Mouse (Mus musculus) brown adipose tissue, adult 24 weeks (tissue): ENCODE measurements around the gene Piga. TPM values are rescaled to one million over a fixed set of nuclear protein-coding genes. Genes with fewer than 3 reads are reported as not detected.

ENCODE experiments used
- H3K27ac ChIP-seq: fragments of 200-500 bp; replicated peaks from 2 replicates; pipeline ENCODE4 v1.5.1; 2012; ENCODE audit warnings: low read depth, mild to moderate bottlenecking, low read length
- H3K4me1 ChIP-seq: fragments of 200-500 bp; 2 replicates; pipeline ENCODE4 v1.6.1; 2012; ENCODE audit warnings: low read length, mixed read lengths; ENCODE audit not compliant: control insufficient read depth, insufficient read depth, insufficient read length
- H3K4me3 ChIP-seq: fragments of 200-500 bp; 2 replicates; pipeline ENCODE4 v1.5.1; 2012; ENCODE audit warnings: low read depth, mild to moderate bottlenecking, low read length, moderate library complexity; ENCODE audit not compliant: insufficient read depth
- polyA plus RNA-seq: library from polyadenylated mRNA; stranded (reverse); fragments of >200 nt; gene quantifications from 2 replicates; pipeline ENCODE4 v1.2.4, GENCODE M21; 2012; ENCODE audit not compliant: missing spikeins, insufficient read depth, insufficient read length

Piga gene
- polyA plus RNA-seq = 1.3 and 2.4 TPM in 2 replicates

DNA sequence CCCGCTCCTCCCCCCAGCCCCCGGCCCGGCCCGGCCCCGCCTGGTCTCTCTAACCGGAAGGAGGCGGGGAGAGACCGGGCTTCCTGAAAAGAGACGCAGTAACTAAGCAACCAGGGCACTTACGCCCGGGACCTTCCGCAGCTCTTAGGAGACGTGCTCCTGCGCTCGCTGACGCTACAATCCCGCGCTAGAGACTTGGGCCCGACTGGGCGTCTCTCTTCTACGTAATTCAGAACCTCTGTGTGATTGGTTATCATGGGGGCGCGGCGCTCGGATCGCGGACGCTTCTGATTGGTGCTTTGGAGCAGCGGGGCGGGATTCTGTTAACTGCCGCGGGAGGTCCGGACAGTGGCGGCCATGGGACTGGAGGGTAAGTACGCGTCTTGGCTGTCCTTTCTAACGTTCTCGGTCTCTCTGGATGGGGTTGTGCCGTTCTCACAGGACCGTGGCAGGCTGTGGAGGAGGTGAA, at the start of gene Piga:
Gene Piga, plus strand, starts transcription at position 317 of the 469 bp plus-strand sequence.
- Histone ChIP-seq H3K4me3 (peak within 1 kb of the TSS; percentile 88), H3K27ac (0 out of 2 replicates have a peak within 1 kb of the TSS, but pooled peaks have one; percentile 42), H3K4me1 (no peaks in the 10 kb centered on the region)

DNA sequence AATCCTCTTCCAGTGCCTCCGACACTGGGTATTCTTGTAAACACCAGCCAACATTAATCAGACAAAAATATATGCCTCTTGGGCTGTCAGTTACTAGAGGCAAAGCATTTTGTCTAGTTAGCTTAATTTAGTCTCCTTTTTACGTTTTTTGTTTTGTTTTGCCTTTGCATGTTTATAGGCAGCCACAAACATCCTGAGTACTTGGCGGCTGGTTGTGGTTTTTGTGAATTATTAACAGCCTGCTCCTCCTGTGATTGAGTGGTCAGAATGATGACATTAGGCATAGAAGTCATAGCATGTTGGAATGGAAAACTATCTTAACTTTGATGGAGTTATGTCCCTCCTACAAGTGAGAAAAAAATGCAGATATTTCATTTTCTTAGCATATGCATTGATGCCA, 49.0 kb upstream of the Piga start:
- H3K4me3 ChIP-seq = no peak overlapping the region
- no peak overlapping the region for H3K27ac ChIP-seq
- H3K4me1 ChIP-seq = no peaks in the 10 kb centered on the region

DNA sequence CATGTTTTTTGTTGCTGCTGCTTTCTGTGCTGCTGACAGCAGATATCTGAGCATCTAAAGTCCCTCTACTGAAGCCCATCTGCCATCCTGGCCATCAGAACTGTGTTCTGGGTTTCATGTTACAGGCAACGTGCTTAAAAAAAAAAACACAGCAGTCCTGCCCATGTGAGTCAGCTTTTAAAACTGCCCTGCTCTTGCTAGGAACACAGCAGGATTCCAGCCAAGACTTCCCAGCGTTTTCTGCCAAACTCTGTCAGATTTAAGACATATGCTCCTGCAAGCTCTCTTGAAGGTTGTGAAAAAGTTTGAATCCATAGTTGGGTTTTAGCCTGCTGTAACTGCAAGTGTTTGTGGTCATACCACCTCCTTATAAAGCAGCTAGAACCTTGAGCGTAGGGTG, 46.5 kb upstream of the Piga start, which contains the start of gene Vegfd:
Gene Vegfd, plus strand, starts transcription at position 298 of the 400 bp plus-strand sequence.
- Histone ChIP-seq H3K4me1 (no peaks in the 10 kb centered on the region), H3K4me3 (peak within 1 kb of the TSS; percentile 24), H3K27ac (peak within 1 kb of the TSS; percentile 31; the same call in 1 of the 2 replicates)

DNA sequence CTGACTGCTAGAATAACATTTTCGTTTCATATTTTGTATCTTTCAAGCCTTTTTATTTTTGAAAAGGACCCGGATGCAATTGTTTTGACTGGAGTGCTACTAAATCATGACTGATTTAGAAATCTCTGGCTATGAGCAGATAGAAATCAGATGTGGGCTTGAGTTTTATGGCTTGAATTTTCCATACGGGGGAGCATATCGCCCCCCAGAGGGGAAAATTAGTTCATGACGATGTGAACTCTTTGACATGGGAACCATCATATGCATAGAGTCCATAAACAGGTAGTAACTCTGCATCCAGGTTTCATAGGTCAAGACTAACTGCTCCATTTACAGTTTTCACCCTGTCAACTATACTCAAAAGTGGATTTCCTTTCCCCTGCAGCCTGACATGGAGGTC, 45.0 kb upstream of the Piga start:
- H3K27ac ChIP-seq = no peak overlapping the region
- no peaks in the 10 kb centered on the region for H3K4me1 ChIP-seq
- no peak overlapping the region for H3K4me3 ChIP-seq

DNA sequence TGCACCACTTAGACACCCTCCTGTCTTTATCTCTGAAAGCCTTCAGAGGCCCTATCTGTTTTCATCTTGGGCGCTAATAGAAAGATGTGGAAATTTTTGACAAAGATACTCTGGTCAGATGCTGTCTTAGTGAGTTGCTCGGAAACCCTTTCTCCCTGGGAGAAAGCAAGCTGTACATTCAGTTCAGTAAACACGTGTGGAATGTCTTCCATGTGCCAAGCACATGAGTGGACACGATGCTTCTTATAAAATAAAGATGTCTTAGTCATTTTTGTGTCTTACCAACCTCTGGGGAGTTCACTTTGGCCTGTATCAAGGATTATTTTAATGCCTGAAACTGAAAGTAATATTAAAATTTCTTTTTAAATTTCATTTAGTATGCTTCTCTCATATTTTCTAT, 39.9 kb upstream of the Piga start:
- H3K27ac ChIP-seq = peak overlapping the region; percentile 11; the same call in 1 of the 2 replicates
- no peaks in the 10 kb centered on the region for H3K4me1 ChIP-seq
- no peak overlapping the region for H3K4me3 ChIP-seq

DNA sequence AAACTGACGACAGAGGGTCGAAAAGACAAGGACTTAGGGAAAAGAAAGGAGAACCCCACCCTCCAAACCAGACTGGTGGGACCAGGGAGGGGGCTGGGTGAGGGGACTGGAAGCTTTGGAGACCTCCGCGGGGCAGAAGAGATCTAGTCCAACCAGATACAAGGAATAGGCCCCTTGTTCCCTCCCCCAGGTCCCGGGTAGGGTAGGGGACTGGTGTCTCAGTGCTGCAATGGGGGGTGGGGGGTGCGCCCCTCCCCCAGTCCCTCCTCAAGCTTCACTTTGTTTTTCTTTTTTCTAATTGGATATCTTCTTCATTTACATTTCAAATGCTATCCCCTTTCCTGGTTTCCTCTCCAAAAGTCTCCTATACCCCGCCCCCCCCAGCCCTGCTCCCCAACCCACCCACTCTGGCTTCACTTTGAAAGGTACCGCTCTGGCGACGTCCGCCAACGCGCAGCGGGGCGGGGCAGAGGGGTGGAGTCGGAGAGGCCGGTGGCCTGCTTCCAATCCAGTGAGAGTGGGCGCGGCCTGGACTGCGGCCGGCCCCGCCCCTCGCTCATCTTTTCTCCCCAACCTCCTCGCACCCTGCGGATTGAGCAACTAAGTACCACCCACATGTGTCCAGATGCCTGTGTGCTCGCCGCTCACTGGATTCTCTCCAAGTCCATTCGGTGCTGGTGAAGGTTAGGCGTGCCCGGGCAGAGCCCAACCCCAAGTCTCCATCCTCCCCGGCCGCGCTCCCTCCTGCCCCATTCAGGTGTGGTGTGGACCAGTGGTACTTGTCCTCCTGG, 37.8 kb upstream of the Piga start:
- Histone ChIP-seq H3K4me1 (no peaks in the 10 kb centered on the region), H3K4me3 (peak overlapping the region; percentile 38), H3K27ac (no peak overlapping the region)

DNA sequence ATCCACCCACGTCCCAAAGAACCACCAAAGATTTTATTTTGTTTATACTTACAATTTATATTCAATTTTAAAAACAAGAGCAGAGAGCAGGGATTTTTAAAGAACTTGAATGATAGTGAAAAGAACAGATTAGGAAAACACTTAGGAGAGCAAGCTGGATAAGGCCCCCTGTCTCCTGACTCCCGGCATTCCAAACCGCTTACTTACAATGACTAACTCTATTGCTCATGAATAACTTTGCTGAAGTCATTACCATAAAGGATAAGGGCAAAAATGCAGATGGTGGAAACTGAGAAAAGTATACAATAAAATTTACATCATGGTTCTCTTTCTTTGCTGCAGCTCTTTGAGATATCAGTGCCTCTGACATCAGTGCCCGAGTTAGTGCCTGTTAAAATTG, 25.5 kb upstream of the Piga start:
- H3K27ac ChIP-seq = no peak overlapping the region
- H3K4me3 ChIP-seq = no peak overlapping the region

DNA sequence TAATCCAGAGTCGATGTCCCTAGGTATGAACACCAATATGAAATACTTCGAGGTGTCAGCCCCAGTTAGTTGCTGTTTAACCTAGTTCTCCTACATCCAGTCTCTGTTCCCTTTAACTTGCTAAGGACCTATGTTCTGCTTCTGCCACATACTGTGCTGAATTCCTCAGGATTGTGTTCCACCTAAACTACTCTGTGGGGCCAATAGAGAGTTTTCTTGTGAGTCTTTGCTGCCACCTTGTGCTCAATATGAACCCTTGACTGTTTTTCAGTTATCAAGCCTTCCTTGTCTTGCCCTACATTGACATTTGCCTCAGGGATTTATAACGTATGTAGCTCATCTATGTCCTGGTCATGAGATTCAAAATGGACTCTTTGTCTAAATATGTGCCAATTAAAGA, 21.1 kb upstream of the Piga start:
- Histone ChIP-seq H3K4me3 (no peak overlapping the region), H3K4me1 (no peaks in the 10 kb centered on the region), H3K27ac (no peak overlapping the region)

More for the DNA sequence above, 25.5 kb upstream of the Piga start:
- H3K4me1 ChIP-seq = no peaks in the 10 kb centered on the region

DNA sequence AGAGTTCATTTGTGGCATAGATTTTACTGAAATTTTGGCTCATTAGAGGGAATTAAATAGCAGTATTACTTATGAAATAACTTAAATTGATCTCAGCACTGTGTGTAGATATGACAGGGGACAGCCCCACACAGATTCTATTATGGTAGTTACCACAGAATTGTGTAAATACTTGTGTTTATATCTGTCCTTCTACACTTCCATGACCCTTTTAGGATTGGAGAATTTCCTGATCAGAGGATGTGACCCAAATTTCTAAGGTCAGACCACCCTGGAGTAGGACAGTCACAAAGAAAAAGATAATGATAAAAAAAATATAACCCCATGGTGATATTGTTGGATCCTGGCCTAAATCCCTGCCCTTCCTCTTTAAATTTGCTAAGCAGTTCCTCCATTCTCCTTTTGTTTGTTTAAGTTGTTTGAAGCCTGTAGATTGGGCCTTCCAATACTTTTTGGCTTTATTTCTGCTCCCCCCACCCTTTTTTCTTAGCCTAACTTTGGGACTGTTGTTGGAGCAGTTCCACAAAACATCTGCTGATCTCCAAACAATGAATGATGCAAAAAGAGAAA, 14.4 kb upstream of the Piga start:
- no peaks in the 10 kb centered on the region for H3K4me1 ChIP-seq
- H3K4me3 ChIP-seq = no peak overlapping the region
- H3K27ac ChIP-seq = no peak overlapping the region

DNA sequence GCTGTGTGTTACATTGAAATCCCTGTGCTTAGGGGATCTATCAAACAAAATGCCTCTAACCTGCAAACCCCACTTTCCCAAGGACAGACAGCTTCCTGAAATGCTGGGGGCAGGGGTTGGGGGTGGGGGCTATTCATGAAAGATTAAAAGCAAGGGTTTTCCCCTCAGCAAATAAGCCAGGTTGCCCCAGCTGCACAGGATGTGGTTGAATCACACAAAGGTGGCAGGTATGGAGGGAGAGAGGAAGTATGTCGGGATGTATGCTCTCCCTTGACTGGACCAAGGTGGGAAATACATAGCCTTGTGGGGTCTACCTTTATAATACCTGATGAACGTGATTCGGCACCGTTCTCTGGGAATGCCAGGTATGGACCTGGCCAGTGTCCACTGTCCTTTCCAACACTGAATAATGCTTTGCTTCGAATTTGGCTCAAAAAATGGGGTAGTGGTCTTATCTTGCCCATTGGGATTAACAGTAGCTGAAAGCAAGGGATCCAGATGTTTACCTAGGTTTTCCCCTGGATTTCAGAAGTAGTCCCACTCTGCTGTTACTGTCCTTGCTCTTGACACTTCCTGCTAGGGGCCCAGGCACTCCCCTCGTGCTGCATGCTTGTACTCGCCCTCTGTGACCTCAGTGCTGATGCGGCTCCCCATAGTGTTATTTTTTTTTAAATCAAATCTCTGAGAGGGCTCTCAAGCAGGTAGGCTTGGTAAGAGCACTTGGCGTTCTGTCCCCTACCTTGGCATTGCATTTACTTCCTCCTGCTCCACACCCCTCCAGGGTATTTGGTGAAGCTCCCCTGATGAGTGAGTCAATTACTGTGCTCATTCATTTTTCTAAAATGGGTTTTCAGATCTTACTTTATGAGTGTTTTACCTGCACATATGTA, 13.2 kb upstream of the Piga start:
- Histone ChIP-seq H3K4me1 (no peaks in the 10 kb centered on the region), H3K27ac (no peak overlapping the region), H3K4me3 (no peak overlapping the region)

DNA sequence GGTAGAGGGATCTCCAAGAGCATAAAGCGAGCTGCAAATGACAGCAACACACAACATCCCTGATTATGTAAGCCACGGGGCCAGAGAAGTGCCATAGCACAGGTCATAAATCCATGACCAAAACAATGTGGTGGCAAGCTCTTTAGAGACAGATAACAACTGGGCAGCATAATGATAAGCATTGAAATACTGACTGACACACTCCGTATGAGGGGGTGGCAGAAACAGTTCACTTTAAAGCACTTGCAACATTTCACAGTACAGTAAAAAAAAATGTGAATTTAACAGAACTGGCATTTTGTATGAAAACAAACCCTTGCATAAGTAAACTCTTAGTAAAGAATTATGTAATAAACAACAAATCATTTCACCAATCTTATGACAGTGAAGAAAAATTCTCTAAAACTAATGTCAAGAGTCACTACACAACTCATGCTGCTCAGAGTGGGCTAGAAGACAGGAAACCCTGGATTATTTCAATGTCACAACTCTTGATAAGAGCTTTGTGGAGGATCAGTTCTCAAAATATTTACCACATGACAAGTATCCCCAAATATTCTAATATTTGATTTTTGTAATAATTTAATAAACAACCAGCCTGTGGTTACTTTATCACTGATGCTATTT, 11.2 kb upstream of the Piga start:
- H3K27ac ChIP-seq = no peak overlapping the region
- H3K4me3 ChIP-seq = no peak overlapping the region
- H3K4me1 ChIP-seq = no peaks in the 10 kb centered on the region

DNA sequence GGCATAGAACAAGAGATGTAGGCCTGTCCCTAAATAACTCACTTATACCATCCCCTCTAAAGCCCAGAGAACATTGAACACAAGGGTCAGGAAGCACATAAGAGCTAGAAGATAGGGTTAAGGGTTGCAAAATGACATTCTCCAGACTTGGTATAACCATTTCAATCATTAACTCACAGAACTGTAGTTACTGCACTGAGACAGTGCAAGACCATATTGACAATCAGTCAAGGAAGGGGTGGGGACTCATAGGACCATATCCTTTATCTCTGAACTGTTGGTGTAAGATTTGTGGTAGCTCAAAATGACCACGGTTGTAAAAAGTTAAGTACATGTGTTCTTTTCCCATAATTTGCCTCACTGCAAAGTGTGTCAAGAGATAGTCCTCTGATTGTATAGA, 9.0 kb upstream of the Piga start:
- no peak overlapping the region for H3K4me3 ChIP-seq
- H3K27ac ChIP-seq = no peak overlapping the region
- no peaks in the 10 kb centered on the region for H3K4me1 ChIP-seq

DNA sequence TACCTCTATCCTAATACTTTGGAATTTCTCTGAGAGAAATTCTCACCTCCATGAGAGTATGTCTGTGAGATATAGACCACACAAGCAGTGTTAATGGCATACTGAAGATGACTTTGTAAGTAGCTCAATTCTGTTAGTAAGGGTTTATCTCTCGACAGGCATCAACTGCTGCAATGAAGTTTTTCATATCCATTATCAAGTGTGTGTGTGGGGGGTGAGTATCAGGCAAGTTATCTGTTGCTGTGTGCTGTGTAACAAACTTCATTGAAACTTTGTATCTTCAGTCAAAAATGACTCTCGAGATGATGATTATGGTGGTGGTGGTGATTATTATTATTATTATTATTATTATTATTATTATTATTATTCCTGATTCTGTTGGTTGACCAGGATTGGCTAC, 2.8 kb upstream of the Piga start:
- Histone ChIP-seq H3K27ac (no peak overlapping the region), H3K4me1 (no peaks in the 10 kb centered on the region), H3K4me3 (no peak overlapping the region)

DNA sequence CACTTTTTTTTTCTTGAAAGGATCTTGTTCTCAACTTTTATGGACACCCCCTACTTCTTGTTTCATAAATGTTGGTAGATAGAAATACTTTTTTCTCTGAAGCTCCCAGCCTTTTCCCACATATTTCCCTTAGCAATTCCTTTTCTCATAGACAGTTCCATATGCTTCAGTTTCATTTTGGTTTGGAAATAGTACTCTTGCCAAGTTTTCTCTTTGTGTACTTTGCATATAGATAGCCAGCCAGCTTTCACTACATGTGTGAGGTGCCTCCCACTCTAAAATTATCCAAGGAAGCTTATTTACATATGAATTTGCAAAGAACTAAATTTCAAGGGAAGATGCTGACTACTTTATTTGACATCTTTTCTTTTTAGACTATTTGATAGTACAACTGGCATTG, 1.6 kb upstream of the Piga start:
- Histone ChIP-seq H3K4me1 (no peaks in the 10 kb centered on the region), H3K4me3 (no peak overlapping the region), H3K27ac (no peak overlapping the region)

DNA sequence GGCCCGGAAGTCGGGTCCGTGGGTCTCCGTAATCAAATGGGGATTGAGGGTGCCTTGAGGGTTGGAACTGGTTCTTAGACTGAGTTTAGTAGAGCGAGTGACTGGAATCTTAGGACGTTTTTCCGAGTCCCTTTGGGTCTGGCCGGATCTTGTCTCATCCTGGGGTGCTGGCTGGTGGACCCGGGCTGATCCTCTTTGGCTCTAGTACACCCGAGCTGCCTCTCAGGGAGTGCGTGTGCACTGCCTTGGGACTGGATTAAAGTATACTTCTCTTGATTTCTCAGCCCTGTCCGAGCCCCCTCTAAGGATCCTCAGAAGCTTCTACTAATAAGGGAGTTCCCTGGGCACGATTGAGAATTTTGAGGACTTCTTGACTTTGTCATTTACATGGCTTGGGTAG, 368 bp downstream of the Piga start:
- peak overlapping the region; percentile 88 for H3K4me3 ChIP-seq
- 0 out of 2 replicates have a peak overlapping the region, but pooled peaks have one; percentile 42 for H3K27ac ChIP-seq
- H3K4me1 ChIP-seq = no peaks in the 10 kb centered on the region
